Mouse (Mus musculus) intestine, embryonic 14.5 days (tissue): ENCODE measurements around the gene Tns1. TPM values are rescaled to one million over a fixed set of nuclear protein-coding genes. Genes with fewer than 3 reads are reported as not detected.

ENCODE experiments used
- ATAC-seq: fragments of 200-750 bp; cut with Nextera tagmentation; replicated peaks from 2 replicates; pipeline ENCODE4 v1.8.0; 2017; ENCODE audit warnings: low read depth, moderate number of reproducible peaks, moderate TSS enrichment, moderate library complexity; ENCODE audit not compliant: low FRiP score, low TSS enrichment
- DNase-seq: peaks from one replicate; pipeline ENCODE4 v3.0.0-alpha.2; 2018; ENCODE audit warnings: low spot score
- H3K27ac ChIP-seq: fragments of 300-500 bp; sonication (generic); 2 replicates; pipeline ENCODE4 v1.5.1; 2014; ENCODE audit warnings: low read depth, mild to moderate bottlenecking, control low read depth
- H3K27me3 ChIP-seq: fragments of 300-500 bp; sonication (generic); replicated peaks from 2 replicates; pipeline ENCODE4 v1.6.1; 2014; ENCODE audit warnings: low read length, control low read depth; ENCODE audit not compliant: control insufficient read depth, insufficient read depth
- H3K36me3 ChIP-seq: fragments of 300-500 bp; sonication (generic); 2 replicates; pipeline ENCODE4 v1.6.1; 2014; ENCODE audit warnings: low read length, control low read depth; ENCODE audit not compliant: control insufficient read depth, insufficient read depth
- H3K4me1 ChIP-seq: fragments of 300-500 bp; sonication (generic); replicated peaks from 2 replicates; pipeline ENCODE4 v1.6.1; 2014; ENCODE audit warnings: low read length, control low read depth, mixed read lengths; ENCODE audit not compliant: control insufficient read depth, insufficient read depth
- H3K4me2 ChIP-seq: fragments of 300-500 bp; sonication (generic); 2 replicates; pipeline ENCODE4 v1.6.1; 2014; ENCODE audit warnings: low read length
- H3K4me3 ChIP-seq: fragments of 300-500 bp; sonication (generic); 2 replicates; pipeline ENCODE4 v1.5.1; 2014; ENCODE audit warnings: low read depth, low read length, control low read depth, mixed read lengths
- H3K9ac ChIP-seq: fragments of 300-500 bp; sonication (generic); 2 replicates; pipeline ENCODE4 v1.6.1; 2014; ENCODE audit warnings: mild to moderate bottlenecking, low read length
- H3K9me3 ChIP-seq: fragments of 300-500 bp; sonication (generic); 2 replicates; pipeline ENCODE4 v1.6.1; 2016; ENCODE audit warnings: low read length, control low read depth; ENCODE audit not compliant: control insufficient read depth
- WGBS: fragments of 180-500 bp; shearing (Covaris S2); extraction: QIAGEN DNeasy Blood & Tissue Kit; methylation state at CpG from one replicate; pipeline ENCODE4 v1.1.7; 2014; 5-methylcytosine and 5-hydroxymethylcytosine counted together
- polyA plus RNA-seq: library from polyadenylated mRNA; unstranded; fragments of >200 nt; fragmentation: Nextera tagmentation; extraction: Ambion mirVana; gene quantifications from 2 replicates; pipeline ENCODE4 v1.2.1, GENCODE M21; 2014

The Tns1 gene
- polyA plus RNA-seq, 1 experiment from 2014 or later: 28.7 TPM

- Histone ChIP-seq H3K36me3 (no peaks in the 10 kb centered on the region), H3K4me1 (peaks cover 4% of the 10 kb centered on the region), H3K27me3 (no peaks in the 10 kb centered on the region), H3K4me3 (no peak overlapping the region), H3K4me2 (no peak overlapping the region), H3K9ac (no peak overlapping the region), H3K27ac (no peak overlapping the region), H3K9me3 (no peaks in the 10 kb centered on the region)
- WGBS: 42% methylated on average over 3 of the region's 3 CpGs
- DNase-seq (no peak), ATAC-seq (no peak)
These were observed 11.2 kb downstream of the Tns1 start for GRCm38 (mm10) chr1:74113071-74113470.

GRCm38 (mm10) chr1:74111696-74112030 is 12.6 kb downstream of the Tns1 start:
- Histone ChIP-seq H3K4me2 (no peak overlapping the region), H3K9ac (no peak overlapping the region), H3K9me3 (no peaks in the 10 kb centered on the region), H3K4me1 (peaks cover 4% of the 10 kb centered on the region), H3K27me3 (no peaks in the 10 kb centered on the region), H3K4me3 (no peak overlapping the region), H3K27ac (no peak overlapping the region), H3K36me3 (no peaks in the 10 kb centered on the region)
- DNase-seq (no peak), ATAC-seq (no peak)
- 45% methylated on average over 6 of the region's 6 CpGs for WGBS

GRCm38 (mm10) chr1:74110932-74111695 is 13.1 kb downstream of the Tns1 start:
- 25% methylated on average over 8 of the region's 8 CpGs for WGBS
- H3K27ac ChIP-seq: no peak overlapping the region
- no peak for ATAC-seq
- peaks cover 4% of the 10 kb centered on the region for H3K4me1 ChIP-seq
- no peaks in the 10 kb centered on the region for H3K27me3 ChIP-seq
- no peaks in the 10 kb centered on the region for H3K9me3 ChIP-seq
- no peak overlapping the region for H3K4me3 ChIP-seq
- DNase-seq: no peak
- H3K36me3 ChIP-seq: no peaks in the 10 kb centered on the region
- H3K9ac ChIP-seq: no peak overlapping the region
- H3K4me2 ChIP-seq: no peak overlapping the region

DNA sequence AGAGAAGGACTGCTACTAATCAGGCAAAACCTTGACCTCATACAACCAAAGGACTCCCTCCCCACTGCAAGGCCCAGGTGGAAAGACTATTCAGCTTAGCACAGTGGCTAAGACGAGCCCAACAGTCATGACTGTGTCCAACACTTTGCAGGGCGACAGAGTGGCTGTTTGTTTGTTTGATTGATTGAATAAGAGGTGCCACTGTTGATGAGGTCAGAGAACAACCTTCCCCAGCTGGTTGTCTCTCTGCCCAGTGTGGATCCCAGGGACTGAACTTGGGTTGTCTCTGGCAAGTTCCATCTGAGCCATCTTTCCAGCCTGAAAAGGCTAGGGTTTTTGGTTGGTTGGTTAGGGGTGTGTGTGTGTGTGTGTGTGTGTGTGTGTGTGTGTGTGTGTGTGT is 14.6 kb downstream of the Tns1 start:
- H3K9ac ChIP-seq: no peak overlapping the region
- no peak for DNase-seq
- no peak for ATAC-seq
- H3K27me3 ChIP-seq: no peaks in the 10 kb centered on the region
- WGBS: 59% methylated on average over 2 of the region's 2 CpGs
- H3K4me2 ChIP-seq: no peak overlapping the region
- no peak overlapping the region for H3K4me3 ChIP-seq
- no peaks in the 10 kb centered on the region for H3K9me3 ChIP-seq
- no peaks in the 10 kb centered on the region for H3K36me3 ChIP-seq
- H3K4me1 ChIP-seq: peaks cover 4% of the 10 kb centered on the region
- H3K27ac ChIP-seq: no peak overlapping the region

GRCm38 (mm10) chr1:74107931-74108618 is 16.2 kb downstream of the Tns1 start:
- WGBS: 85% methylated on average over 5 of the region's 5 CpGs

GRCm38 (mm10) chr1:74106214-74106613 is 18.0 kb downstream of the Tns1 start:
- H3K36me3 ChIP-seq: no peaks in the 10 kb centered on the region
- H3K4me3 ChIP-seq: no peak overlapping the region
- H3K4me2 ChIP-seq: no peak overlapping the region
- DNase-seq (no peak), ATAC-seq (no peak)
- WGBS: 66% methylated on average over 6 of the region's 6 CpGs
- no peak overlapping the region for H3K27ac ChIP-seq
- no peaks in the 10 kb centered on the region for H3K27me3 ChIP-seq
- H3K9ac ChIP-seq: no peak overlapping the region
- H3K4me1 ChIP-seq: peaks cover 14% of the 10 kb centered on the region
- H3K9me3 ChIP-seq: no peaks in the 10 kb centered on the region

More at GRCm38 (mm10) chr1:74107931-74108618, 16.2 kb downstream of the Tns1 start:
- DNase-seq (no peak), ATAC-seq (no peak)
- peaks cover 17% of the 10 kb centered on the region for H3K4me1 ChIP-seq
- H3K9ac ChIP-seq: no peak overlapping the region
- H3K27me3 ChIP-seq: no peaks in the 10 kb centered on the region
- no peak overlapping the region for H3K4me3 ChIP-seq
- H3K4me2 ChIP-seq: no peak overlapping the region
- H3K27ac ChIP-seq: no peak overlapping the region
- no peaks in the 10 kb centered on the region for H3K36me3 ChIP-seq
- no peaks in the 10 kb centered on the region for H3K9me3 ChIP-seq

GRCm38 (mm10) chr1:74105660-74106059 is 18.6 kb downstream of the Tns1 start:
- Histone ChIP-seq H3K4me3 (no peak overlapping the region), H3K9me3 (no peaks in the 10 kb centered on the region), H3K4me1 (peaks cover 14% of the 10 kb centered on the region), H3K36me3 (no peaks in the 10 kb centered on the region), H3K27me3 (peaks cover 2% of the 10 kb centered on the region; the same call in 1 of the 2 replicates), H3K9ac (no peak overlapping the region), H3K4me2 (no peak overlapping the region), H3K27ac (no peak overlapping the region)
- no peak for DNase-seq
- 81% methylated on average over 4 of the region's 4 CpGs for WGBS
- no peak for ATAC-seq

GRCm38 (mm10) chr1:74103654-74104353 is 20.4 kb downstream of the Tns1 start:
- Histone ChIP-seq H3K9ac (no peak overlapping the region), H3K27me3 (peaks cover 12% of the 10 kb centered on the region), H3K4me2 (no peak overlapping the region), H3K4me3 (no peak overlapping the region), H3K36me3 (no peaks in the 10 kb centered on the region), H3K27ac (no peak overlapping the region), H3K9me3 (no peaks in the 10 kb centered on the region), H3K4me1 (peaks cover 27% of the 10 kb centered on the region)
- ATAC-seq (no peak), DNase-seq (no peak)
- WGBS: 29% methylated on average over 6 of the region's 6 CpGs
